Mouse (Mus musculus) lung, postnatal 14 days (tissue): ENCODE data around the gene Efemp2.
A peak's percentile ranks its signal among the peaks of the same experiment; 100 is the strongest.

ENCODE experiments used
- DNase-seq: peaks from one replicate; pipeline ENCODE4 v3.0.0; 2021

The Efemp2 gene

DNA sequence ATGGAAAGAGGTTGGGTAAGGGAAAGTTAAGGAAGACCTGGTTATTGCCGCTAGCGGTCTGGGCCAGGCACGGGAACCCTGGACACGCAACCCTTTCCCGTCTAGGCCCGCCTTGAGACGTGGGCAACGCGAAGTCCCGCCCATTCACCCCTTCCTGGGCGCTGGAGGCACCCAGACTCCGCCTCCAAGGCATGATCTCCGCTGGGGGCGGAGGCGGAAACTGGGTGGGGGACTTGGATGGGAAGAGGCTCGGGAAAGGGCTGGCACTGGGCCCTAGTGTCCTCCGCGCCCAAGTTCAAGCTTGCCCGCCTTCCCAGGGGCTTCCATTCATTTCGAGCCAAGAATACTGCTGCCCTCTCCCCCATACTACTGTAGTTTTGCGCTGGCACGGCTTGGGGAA lies at the start of gene Efemp2:
Gene Efemp2, plus strand, starts transcription at position 235 of the 400 bp plus-strand sequence.
- DNase-seq = peak; percentile 89

- DNase-seq = peak; percentile 77
Observed at GRCm38 (mm10) chr19:5424092-5424781, 49.5 kb upstream of the Efemp2 start.

DNA sequence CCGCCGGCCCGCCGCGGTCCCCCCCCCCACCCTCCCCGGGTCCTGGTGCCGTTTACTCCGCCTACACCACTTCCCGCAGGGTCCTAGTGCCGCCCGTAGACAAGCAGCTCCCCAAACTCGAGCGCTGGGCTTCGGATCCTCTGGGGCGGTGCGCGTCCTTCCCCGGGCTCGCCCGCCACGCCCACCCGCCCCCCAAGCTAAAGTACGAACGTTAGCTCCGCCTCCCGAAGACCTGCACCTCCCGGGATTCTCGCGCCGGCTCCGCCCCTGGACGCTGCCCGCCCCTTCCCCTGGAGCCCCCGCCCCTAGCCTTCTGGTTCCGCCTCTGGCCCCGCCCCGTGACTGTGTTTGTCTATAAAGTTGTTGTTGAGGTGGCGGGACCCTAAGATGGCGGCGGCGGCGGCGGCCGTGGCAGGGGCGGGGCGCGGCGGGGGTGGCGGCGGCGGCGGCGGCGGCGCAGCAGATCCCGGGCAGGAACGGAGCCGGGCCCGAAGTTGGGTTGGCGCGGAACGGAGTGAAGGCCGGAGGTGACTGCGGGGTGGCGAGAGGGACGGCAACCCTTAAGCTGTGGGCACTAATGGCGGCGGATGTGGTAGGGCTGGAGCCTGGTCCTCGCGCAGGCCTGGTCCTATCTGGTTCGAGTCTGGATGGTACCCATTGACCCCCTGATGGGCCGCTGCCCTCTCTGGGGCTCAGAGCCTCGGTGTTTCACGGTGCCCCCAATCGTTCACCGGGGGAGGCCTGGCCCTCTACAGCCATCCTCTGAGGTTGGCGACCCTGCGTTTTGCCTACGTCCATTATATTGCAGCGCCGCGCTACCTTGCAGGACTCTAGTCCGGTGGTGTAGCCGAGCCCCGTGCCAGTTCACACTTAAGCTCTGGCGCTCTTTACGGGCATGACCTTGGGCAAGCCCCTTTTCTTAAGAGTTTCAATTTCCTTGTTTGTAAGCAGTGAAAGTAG lies 48.7 kb upstream of the Efemp2 start, which contains the start of the genes Drap1 and AI837181:
Gene Drap1, minus strand, starts transcription at position 198 of the 960 bp plus-strand sequence.
Gene AI837181, plus strand, starts transcription at position 363 of the 960 bp plus-strand sequence.
- DNase-seq = peak; percentile 97

DNA sequence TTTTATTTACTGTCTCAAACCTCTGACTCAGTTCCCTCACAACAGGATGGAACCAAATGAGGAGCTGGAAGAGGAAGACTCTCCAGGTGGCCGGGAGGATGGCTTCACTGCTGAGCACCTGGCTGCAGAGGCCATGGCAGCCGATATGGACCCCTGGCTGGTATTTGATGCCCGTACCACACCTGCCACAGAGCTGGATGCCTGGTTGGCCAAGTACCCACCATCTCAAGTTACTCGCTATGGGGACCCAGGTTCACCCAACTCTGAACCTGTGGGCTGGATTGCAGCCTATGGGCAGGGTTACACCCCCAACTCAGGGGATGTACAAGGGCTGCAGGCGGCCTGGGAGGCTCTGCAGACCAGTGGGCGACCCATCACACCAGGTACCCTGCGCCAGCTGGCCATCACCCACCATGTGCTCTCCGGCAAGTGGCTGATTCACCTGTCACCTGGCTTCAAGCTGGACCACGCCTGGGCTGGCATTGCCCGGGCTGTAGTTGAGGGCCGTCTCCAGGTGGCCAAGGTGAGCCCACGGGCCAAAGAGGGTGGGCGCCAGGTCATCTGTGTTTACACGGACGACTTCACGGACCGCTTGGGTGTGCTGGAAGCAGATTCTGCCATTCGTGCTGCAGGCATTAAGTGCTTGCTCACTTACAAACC lies 47.7 kb upstream of the Efemp2 start:
- no peak for DNase-seq

- no peak for DNase-seq
Observed at GRCm38 (mm10) chr19:5426640-5427290, 47.0 kb upstream of the Efemp2 start.

DNA sequence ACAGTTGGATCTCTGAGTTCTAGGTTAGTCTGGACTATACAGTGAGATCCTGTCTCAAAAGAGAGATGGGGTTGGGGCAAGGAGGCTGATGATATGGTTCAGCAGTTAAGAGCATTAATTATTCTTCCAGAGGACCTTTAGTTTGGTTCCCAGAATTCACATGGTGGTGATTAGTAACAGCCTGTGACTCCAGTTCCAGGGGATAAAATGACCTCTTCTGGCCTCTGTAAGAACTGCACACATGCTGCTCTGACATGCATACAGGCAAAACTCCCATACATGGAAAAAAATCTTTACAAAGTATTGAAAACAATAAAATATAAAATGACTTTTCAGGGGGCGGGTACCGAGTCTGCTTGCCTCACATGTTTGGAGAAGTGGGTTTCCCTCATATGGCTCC lies 45.7 kb upstream of the Efemp2 start:
- no peak for DNase-seq

GRCm38 (mm10) chr19:5429219-5429618 lies 44.5 kb upstream of the Efemp2 start:
- DNase-seq = no peak

- no peak for DNase-seq
Observed at GRCm38 (mm10) chr19:5429806-5430205, 43.9 kb upstream of the Efemp2 start.

DNA sequence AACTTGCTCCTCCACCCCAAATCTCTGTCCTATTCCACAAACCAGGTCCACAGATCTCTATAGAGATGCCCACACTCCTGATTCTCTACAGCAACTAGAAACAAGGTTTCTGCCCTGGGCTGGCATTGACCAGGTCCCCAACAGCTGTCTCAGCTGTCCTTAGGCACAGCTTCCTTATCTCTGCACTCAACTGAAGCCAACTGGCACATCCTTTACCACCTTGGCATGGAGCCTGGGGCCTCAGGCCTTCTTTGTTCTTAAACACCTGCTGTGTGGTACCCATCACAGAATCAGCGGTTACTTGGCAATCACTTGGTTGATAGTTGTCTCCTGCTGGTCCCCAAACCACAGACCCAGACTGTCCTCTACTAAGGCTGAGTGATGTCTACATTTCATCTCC lies 43.3 kb upstream of the Efemp2 start:
- no peak for DNase-seq

- DNase-seq = no peak
Observed at GRCm38 (mm10) chr19:5431911-5432464, 41.8 kb upstream of the Efemp2 start.

DNA sequence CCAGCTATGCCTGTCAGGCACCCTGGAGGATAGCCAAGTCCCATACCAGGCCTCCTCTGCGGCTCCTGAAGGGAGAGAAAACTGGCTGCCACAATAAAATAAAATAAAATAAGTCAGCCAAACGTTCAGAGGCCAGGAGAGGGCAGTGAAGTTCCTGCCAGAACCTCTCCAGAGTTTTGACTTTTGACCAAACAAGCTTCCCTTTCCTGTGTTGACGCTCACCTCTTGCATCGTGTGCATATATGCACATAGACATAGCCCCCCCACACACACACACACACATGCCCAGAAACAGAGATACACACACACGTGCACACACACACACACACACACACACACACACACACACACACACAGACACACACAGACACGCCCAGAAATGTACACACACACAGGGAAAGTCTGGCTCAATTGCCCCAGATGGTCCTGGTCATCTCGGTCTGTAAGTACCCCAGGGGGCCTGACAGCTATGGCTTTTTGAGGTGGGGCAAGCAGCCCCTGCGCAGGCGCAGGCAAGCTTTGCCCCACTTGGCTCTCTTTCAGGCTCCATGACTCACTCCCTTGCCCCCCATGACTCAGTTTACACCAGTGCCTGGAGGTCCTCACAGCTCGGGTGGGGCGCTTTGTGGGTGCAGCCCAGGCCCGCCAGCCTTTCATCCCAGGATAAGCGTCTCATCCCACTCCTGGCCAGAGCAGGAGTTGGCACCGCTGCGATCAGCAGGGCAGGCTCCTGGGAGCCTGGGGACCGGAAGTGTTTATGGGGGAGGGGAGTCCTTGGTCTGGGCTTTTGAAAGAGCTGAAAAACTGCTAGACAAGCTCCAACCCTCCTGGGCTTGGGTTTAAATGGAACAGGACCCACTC lies 40.5 kb upstream of the Efemp2 start:
- peak; percentile 64 for DNase-seq

GRCm38 (mm10) chr19:5433951-5434350 lies 39.8 kb upstream of the Efemp2 start:
- no peak for DNase-seq

- no peak for DNase-seq
Observed at GRCm38 (mm10) chr19:5444371-5444908, 29.3 kb upstream of the Efemp2 start.

DNA sequence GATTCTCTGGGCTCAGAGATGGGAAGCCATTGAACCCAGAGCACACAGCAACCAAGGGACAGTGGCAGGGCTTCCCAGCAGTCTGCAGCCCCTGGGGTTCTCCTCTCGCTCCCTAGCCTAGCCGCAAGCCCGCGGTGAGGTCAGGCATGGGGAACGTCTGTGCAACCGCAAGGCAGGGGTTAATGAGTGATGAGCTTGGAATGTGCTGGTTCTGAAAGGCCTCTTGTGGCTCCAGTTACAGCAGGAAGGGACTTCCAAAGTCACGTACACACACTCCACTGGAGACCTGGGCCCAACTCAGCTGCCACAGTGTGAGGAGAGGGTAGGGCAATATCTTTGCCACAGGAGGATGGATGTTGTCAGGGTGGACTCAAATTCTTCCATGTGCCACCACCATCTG lies 28.8 kb upstream of the Efemp2 start:
- no peak for DNase-seq

DNA sequence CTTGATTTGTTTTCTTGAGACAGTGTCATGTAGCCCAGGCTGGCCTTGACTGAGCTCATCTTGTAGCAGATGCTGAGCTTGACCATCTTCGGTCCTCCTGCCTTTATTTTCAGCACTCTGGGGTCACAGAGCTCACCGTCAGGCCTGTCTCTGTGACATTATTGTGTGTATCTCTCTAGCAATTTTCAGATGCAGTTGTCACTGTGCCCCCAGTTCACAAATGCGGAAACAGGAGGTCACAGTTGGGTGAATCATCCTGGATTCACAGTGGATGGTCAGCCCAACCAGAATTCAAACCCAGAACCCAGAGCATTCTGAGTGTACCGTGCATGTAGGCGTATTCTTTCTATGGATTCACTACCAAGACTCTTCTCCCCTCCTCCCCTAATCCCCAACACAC lies 28.0 kb upstream of the Efemp2 start:
- DNase-seq = no peak

GRCm38 (mm10) chr19:5447515-5448353 lies 26.0 kb upstream of the Efemp2 start, which contains the start of gene Fosl1:
Fosl1 (plus strand) TSS chr19:5447547.
- DNase-seq = peak; percentile 75

DNA sequence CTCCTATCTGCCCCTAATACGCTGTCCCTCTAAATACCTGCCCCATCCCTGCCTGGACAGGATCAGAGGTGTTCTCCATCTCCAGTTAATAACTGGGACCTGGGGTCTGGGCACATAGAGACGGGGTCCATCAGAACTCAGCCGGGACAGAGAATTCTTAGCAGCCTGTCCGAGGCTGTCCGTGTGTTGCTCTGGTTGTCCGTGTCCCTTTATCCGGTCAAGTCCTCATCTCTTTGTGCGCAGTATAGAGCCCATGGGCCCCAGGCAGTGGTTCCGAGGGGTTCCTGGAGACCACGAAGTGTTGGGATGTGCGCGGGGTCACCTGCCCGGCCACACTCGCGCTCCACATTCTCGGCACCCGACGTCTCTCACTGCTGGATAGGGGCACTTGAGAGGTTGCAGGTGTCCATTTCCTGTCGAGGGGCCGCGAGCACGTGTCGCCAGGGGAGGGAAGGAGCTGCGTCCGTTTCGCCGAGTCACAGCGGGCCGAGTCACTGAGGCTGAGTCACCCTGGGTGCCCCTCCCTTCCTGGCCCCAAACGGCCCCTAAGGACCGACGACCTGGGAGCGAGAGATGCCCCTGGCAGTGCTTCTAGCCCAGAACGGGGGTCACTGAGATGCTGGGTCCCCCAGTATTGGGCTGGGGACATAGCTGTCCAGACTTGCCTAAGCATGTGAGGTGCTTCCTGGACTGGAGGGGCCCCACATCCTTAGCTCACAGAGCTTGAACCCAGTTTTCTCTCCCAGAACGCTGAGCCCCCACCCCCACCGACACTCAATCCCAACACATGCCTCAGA lies 25.2 kb upstream of the Efemp2 start:
- no peak for DNase-seq

- no peak for DNase-seq
Observed at GRCm38 (mm10) chr19:5449673-5450072, 24.1 kb upstream of the Efemp2 start.

- DNase-seq = no peak
Observed at GRCm38 (mm10) chr19:5451766-5452165, 22.0 kb upstream of the Efemp2 start.
